Mouse (Mus musculus) liver, postnatal 0 days (tissue): Measurements from ENCODE around the gene Otulinl. TPM values are rescaled to one million over a fixed set of nuclear protein-coding genes. Genes with fewer than 3 reads are reported as not detected.

Experiments used
- ATAC-seq: fragments of 200-750 bp; cut with Nextera tagmentation; 2 replicates; pipeline ENCODE4 v1.8.0; 2017; ENCODE audit warnings: mild to moderate bottlenecking, moderate library complexity
- DNase-seq: peaks from one replicate; pipeline ENCODE4 v3.0.0-alpha.2; 2016
- H3K27ac ChIP-seq: fragments of 300-500 bp; sonication (generic); 2 replicates; pipeline ENCODE4 v1.5.1; 2014; ENCODE audit warnings: antibody characterized with exemption, moderate library complexity, mild to moderate bottlenecking, low read depth
- H3K27me3 ChIP-seq: fragments of 300-500 bp; sonication (generic); 2 replicates; pipeline ENCODE4 v1.6.1; 2014; ENCODE audit warnings: low read length, control low read depth, mixed read lengths; ENCODE audit not compliant: insufficient read depth
- H3K36me3 ChIP-seq: fragments of 300-500 bp; sonication (generic); replicated peaks from 2 replicates; pipeline ENCODE4 v1.6.1; 2014; ENCODE audit warnings: mild to moderate bottlenecking, control low read depth, low read length, moderate library complexity, mixed read lengths; ENCODE audit not compliant: insufficient read depth
- H3K4me1 ChIP-seq: fragments of 300-500 bp; sonication (generic); 2 replicates; pipeline ENCODE4 v1.6.1; 2014; ENCODE audit warnings: antibody characterized with exemption, mild to moderate bottlenecking, control low read depth; ENCODE audit not compliant: insufficient read depth
- H3K4me2 ChIP-seq: fragments of 300-500 bp; sonication (generic); 2 replicates; pipeline ENCODE4 v1.6.1; 2014; ENCODE audit warnings: low read depth, mild to moderate bottlenecking, low read length, moderate library complexity, mixed read lengths
- H3K4me3 ChIP-seq: fragments of 300-500 bp; sonication (generic); 2 replicates; pipeline ENCODE4 v1.5.1; 2014; ENCODE audit warnings: low read depth, low read length
- H3K9ac ChIP-seq: fragments of 300-500 bp; sonication (generic); replicated peaks from 2 replicates; pipeline ENCODE4 v1.6.1; 2014; ENCODE audit warnings: mild to moderate bottlenecking, moderate library complexity
- H3K9me3 ChIP-seq: fragments of 300-500 bp; sonication (generic); 2 replicates; pipeline ENCODE4 v1.6.1; 2016; ENCODE audit warnings: mild to moderate bottlenecking, control low read depth, low read length, mixed read lengths
- CTCF ChIP-seq: sonication (generic); IDR thresholded peaks from 2 replicates; pipeline ENCODE4 v1.5.1; 2016; ENCODE audit warnings: antibody characterized with exemption, low read depth
- EP300 ChIP-seq: IDR thresholded peaks from 2 replicates; pipeline ENCODE4 v1.6.1; 2016; ENCODE audit warnings: antibody characterized with exemption, low read depth, mild to moderate bottlenecking
- WGBS: fragments of 180-500 bp; shearing (Covaris S2); extraction: QIAGEN DNeasy Blood & Tissue Kit; methylation state at CpG from one replicate; pipeline ENCODE4 v1.1.7; 2014; ENCODE audit not compliant: insufficient replicate concordance; 5-methylcytosine and 5-hydroxymethylcytosine counted together
- polyA plus RNA-seq: library from polyadenylated mRNA; unstranded; fragments of >200 nt; fragmentation: Nextera tagmentation; extraction: Ambion mirVana; gene quantifications from 2 replicates; pipeline ENCODE4 v1.2.1, GENCODE M21; 2015

Otulinl gene
- polyA plus RNA-seq, 1 experiment from 2014 or later: 12.3 TPM

GRCm38 (mm10) chr15:27664126-27664525 lies 17.3 kb downstream of the Otulinl start:
- DNase-seq: peak; percentile 31
- peak overlapping the region; percentile 35 for H3K27ac ChIP-seq
- WGBS: 45% methylated on average over 9 of the region's 9 CpGs
- H3K4me1 ChIP-seq: 0 out of 2 replicates have a peak, but pooled peaks cover 3% of the 10 kb centered on the region
- no peaks in the 10 kb centered on the region for H3K36me3 ChIP-seq
- no peak overlapping the region for H3K4me2 ChIP-seq
- TF ChIP-seq CTCF (no peak), EP300 (no peak)
- H3K9ac ChIP-seq: no peak overlapping the region
- H3K9me3 ChIP-seq: no peaks in the 10 kb centered on the region
- no peaks in the 10 kb centered on the region for H3K27me3 ChIP-seq
- peak; percentile 59; the same call in 1 of the 2 replicates for ATAC-seq
- H3K4me3 ChIP-seq: no peak overlapping the region

GRCm38 (mm10) chr15:27662699-27663098 lies 18.7 kb downstream of the Otulinl start:
- ATAC-seq: no peak
- H3K4me3 ChIP-seq: no peak overlapping the region
- no peak for TF ChIP-seq EP300
- no peak for TF ChIP-seq CTCF
- 22% methylated on average over 1 of the region's 1 CpGs for WGBS
- H3K9me3 ChIP-seq: no peaks in the 10 kb centered on the region
- no peaks in the 10 kb centered on the region for H3K27me3 ChIP-seq
- no peak overlapping the region for H3K27ac ChIP-seq
- H3K36me3 ChIP-seq: no peaks in the 10 kb centered on the region
- no peak overlapping the region for H3K9ac ChIP-seq
- no peak for DNase-seq
- no peak overlapping the region for H3K4me2 ChIP-seq
- 0 out of 2 replicates have a peak, but pooled peaks cover 3% of the 10 kb centered on the region for H3K4me1 ChIP-seq

GRCm38 (mm10) chr15:27661696-27662095 lies 19.7 kb downstream of the Otulinl start:
- H3K9me3 ChIP-seq: no peaks in the 10 kb centered on the region
- no peak overlapping the region for H3K27ac ChIP-seq
- WGBS: 82% methylated on average over 6 of the region's 6 CpGs
- TF ChIP-seq CTCF (no peak), EP300 (no peak)
- H3K4me2 ChIP-seq: no peak overlapping the region
- H3K4me1 ChIP-seq: 0 out of 2 replicates have a peak, but pooled peaks cover 3% of the 10 kb centered on the region
- DNase-seq: no peak
- no peaks in the 10 kb centered on the region for H3K27me3 ChIP-seq
- no peak for ATAC-seq
- no peak overlapping the region for H3K4me3 ChIP-seq
- H3K36me3 ChIP-seq: no peaks in the 10 kb centered on the region
- H3K9ac ChIP-seq: no peak overlapping the region

DNA sequence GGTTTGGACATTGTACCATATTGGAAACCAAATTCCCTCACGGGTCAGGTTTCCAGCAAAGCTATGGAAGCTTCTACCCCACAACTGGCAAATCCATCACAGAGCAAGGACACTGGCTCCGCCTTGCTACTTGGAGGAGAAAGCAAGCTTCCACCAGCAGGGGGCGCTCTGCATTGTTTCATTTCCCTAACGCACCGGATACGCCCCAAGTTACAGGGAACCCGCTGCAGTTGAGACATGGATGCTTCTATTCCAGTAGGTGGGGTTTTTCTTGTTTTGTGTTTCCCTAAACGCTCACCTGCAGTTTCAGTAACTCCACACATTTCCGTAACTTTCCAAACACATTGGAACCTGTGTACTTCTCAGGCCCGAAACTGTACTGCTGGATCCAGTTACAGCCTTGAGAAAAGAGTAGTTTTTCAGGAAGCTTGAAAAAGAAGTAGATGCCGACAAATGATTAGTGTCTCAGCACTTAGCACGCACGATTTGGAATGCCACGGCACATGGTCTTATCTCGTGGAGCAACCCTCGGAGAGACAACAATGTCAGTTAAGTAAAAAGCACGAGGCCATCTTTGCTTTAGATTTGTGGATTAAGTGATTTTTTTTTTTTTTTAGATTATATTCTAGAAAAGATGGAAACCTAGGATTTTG lies 21.7 kb downstream of the Otulinl start:
- no peak overlapping the region for H3K27ac ChIP-seq
- peak overlapping the region; percentile 30; the same call in 1 of the 2 replicates for H3K4me2 ChIP-seq
- no peak overlapping the region for H3K9ac ChIP-seq
- H3K4me3 ChIP-seq: no peak overlapping the region
- WGBS: 30% methylated on average over 17 of the region's 17 CpGs
- peak; percentile 88 for DNase-seq
- no peaks in the 10 kb centered on the region for H3K36me3 ChIP-seq
- TF ChIP-seq CTCF (peak; percentile 94), EP300 (no peak)
- H3K27me3 ChIP-seq: no peaks in the 10 kb centered on the region
- ATAC-seq: 0 out of 2 replicates have a peak, but pooled peaks have one; percentile 36
- 0 out of 2 replicates have a peak, but pooled peaks cover 3% of the 10 kb centered on the region for H3K4me1 ChIP-seq
- no peaks in the 10 kb centered on the region for H3K9me3 ChIP-seq

GRCm38 (mm10) chr15:27659143-27659542 lies 22.2 kb downstream of the Otulinl start:
- H3K9ac ChIP-seq: no peak overlapping the region
- H3K4me2 ChIP-seq: no peak overlapping the region
- ATAC-seq: no peak
- DNase-seq: no peak
- no peak overlapping the region for H3K4me3 ChIP-seq
- H3K36me3 ChIP-seq: no peaks in the 10 kb centered on the region
- TF ChIP-seq CTCF (no peak), EP300 (no peak)
- no peak overlapping the region for H3K27ac ChIP-seq
- 0 out of 2 replicates have a peak, but pooled peaks cover 3% of the 10 kb centered on the region for H3K4me1 ChIP-seq
- H3K9me3 ChIP-seq: no peaks in the 10 kb centered on the region
- 81% methylated on average over 5 of the region's 5 CpGs for WGBS
- no peaks in the 10 kb centered on the region for H3K27me3 ChIP-seq

DNA sequence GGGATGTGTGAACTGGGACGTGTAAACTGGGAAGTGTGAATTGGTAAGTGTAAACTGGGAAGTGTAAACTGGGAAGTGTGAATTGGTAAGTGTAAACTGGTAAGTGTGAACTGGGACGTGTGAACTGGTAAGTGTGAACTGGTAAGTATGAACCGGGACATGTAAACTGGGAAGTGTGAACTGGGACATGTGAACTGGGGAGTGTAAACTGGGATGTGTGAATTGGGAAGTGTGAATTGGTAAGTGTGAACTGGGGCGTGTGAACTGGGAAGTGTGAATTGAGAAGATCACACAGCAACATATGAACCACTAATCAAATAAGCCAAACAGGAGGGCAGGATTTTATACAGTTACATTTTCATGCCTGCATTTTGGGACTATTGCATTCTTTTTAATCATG lies 23.0 kb downstream of the Otulinl start:
- Histone ChIP-seq H3K9me3 (no peaks in the 10 kb centered on the region), H3K4me1 (0 out of 2 replicates have a peak, but pooled peaks cover 3% of the 10 kb centered on the region), H3K27me3 (no peaks in the 10 kb centered on the region), H3K9ac (no peak overlapping the region), H3K27ac (no peak overlapping the region), H3K36me3 (no peaks in the 10 kb centered on the region), H3K4me3 (no peak overlapping the region), H3K4me2 (no peak overlapping the region)
- TF ChIP-seq EP300 (no peak), CTCF (no peak)
- DNase-seq: no peak
- WGBS: 74% methylated on average over 4 of the region's 4 CpGs
- ATAC-seq: no peak
